Mouse (Mus musculus) layer of hippocampus, postnatal 36 days (tissue): Measurements from ENCODE around the gene Hoxd11. TPM values are rescaled to one million over a fixed set of nuclear protein-coding genes. Genes with fewer than 3 reads are reported as not detected.

Experiments
- DNase-seq, 2 experiments: peaks; one replicate each; pipeline ENCODE4 v3.0.0; 2022
- microRNA-seq, 2 experiments: library from miRNA; unstranded; fragments of <30 nt; microRNA quantifications; one replicate each; pipeline ENCODE4 v1.2.0; 2021
- total RNA-seq, 2 experiments: library from RNA; stranded (reverse); gene quantifications; 2 replicates each; pipeline ENCODE4 v1.2.3; 2021

Hoxd11 gene
- total RNA-seq, 2 experiments from 2014 or later = not detected

DNA sequence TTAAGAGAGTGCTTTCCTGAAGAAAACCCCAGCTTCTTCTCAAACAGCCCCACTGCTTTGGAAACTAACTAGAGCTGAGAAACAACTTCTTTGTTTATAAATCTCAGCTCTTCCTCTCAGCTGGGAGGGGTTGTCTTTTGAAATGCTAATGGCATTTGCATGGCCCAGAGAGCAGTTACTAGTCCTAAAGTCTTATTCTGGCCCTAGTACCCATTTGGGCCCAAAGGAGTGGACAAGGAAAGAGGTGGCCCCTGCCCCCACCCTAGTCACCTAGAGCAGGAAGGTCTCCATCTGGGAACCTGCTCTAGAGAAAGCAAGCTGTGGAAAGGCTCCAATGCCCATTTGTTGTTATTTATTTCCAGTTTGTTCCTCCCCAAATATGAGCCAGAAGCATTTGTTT is 51.7 kb downstream of the Hoxd11 start:
- DNase-seq = no peak

DNA sequence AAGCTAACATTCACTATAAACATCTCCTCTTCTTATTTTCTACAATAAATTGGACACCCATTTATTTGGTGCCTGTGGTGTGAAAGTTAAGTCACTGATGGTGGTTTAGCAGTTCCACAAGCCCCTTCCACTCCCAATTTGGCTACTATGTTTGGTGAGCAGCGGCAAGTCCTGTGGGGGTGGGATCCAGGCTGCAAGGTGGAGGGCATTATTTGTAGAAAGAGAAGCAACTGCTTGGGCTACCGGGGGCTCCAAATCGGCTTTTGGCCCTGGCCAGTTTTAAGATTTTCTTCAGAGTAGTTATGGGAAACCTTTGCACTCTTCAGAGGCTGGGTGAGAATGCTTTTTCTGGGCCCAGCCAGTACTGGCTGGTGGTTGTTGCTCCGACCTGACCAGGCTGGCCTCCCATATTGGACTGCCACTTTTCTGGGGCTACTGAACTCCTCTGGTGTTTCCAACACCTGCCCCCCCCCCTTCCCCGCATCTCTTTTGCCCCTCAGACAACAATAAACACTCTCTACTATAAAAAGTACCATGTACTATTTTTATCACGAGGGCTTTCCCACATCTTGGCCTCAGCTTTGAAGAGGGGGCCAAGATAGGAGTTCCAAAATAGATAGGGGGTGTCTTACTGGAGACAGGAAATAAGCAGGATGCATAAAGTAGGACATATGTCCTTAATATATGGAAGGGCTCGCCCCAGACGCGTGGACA is 52.6 kb downstream of the Hoxd11 start:
- no peak for DNase-seq

DNA sequence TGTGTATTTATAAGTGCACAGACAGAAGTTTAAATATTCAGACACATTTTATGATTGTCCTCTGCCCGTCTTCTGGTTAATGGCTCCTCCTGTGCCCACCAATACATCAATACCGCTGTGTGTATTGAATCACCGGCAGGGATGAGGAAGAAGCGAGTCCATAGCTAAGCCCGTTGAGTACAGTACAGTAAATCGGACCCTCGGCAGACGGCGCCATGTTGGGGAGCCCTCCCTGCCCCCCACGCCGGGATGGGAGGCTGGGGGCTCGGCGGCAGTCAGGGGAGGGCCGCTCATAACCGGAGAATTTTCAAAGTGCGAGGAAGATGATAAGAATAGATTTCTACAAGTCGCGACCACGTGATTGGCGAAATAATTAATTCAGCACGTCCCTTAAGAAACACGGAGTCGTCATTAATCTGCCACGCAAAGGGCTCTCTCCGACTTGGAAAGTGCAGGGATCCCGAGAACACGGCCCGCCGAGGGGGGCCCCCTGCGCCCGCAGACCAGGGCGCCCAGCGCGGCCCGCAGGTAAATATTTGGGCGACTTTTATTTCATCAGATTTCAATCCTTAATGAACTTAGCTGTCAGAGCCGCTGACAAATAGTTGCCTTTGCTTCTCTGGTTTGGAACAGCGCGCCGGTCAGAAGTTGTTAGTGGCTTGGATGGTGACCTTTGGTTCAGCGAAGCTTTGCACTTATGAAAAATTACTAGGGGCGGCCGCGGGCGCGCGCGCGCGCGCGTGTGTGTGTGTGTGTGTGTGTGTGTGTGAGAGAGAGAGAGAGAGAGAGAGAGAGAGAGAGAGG is 53.4 kb downstream of the Hoxd11 start:
- no peak for DNase-seq

DNA sequence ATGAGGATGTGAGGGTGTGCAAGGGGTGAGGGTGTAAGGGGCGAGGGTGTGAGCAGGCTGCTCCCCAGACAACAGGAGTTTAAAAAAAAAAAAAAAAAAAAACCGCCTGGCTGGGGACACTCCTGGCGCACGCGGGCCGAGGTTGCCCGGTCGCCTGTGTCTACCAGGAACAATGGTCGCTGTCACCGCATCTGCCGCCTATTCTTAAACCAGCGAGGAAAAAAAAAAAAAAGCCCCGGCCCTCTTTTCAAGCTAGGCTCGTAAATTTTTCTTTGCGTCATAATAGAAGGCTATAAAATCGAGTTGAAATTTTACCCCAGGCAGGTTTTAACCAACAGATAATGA is 53.9 kb downstream of the Hoxd11 start:
- no peak for DNase-seq

DNA sequence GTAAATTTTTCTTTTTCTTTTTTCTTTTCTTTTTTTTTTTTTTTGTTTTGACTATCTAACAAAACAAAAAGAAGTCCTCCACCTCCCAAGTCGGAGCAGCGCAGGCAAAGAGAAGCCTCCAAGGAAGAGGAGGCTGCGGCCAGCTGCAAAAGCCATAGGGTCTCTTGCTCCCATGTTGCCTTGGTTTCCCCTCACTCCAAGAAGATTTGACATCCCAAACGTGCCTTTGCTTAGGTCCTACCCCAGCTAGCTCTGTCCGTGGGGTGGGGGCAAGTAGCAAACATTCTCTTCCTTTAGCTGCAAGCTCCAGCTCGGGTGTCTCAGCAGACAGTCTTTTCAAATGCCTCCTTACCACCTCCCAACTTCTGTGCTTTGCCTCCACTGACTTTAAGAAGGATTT is 54.4 kb downstream of the Hoxd11 start:
- no peak for DNase-seq

DNA sequence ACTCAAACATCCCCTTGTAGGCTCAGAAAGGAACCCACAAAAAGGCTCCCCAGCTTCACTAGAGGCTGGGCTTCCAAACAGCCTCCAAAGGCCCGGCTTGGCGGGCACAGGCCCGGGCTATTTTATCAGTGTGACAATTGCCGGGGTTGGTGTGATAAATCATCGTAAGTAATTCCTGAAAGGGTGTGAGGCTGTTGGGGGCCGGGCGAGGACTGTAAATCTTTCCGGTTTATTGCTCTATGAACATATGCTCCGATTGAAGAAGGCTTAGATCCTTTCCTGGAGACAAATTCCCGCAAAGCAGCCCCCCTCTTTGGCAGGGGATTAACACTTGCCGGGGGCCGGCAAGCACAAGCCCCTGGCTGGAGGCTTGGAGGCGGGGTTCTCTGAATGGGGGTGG is 55.1 kb downstream of the Hoxd11 start:
- DNase-seq = no peak

DNA sequence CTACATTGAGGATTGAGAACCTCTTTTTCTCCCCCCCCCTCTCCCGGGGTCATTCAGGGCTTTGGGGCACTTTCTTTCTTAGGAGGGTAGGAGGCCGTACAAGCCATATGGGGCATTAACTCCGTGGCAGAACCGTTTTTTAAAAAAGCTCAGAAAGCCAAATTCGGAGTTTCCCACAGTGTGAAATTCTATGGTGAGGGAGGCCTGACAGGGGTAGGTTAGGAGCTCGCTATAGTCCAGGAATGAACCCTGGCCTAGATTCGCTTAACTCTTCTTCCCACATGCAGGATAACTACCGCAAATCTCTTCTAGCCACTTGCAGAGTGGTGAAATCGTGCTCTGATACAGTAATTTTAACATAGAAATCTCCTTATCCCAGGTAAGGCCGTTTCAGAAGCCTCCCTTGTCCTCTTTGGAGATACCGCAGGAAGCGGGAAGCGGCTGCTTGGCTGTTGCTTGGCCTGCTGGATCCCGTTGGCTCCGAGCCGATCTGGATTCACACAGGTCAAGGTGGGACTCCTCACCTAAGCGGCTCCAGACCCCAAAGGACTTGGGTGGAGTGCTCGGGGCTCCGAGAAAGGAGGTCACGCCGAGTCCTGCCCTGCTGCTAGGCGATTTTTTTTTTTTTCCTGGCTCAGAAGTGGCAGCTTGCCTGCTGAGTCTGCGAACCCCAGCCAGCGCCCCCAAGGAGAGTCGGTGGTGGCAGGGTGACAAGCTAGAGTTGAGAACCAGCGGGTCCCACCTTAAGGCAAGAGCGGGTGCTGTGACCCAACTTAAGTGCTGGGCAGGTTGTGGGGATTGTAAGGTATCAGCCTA is 55.8 kb downstream of the Hoxd11 start:
- no peak for DNase-seq

DNA sequence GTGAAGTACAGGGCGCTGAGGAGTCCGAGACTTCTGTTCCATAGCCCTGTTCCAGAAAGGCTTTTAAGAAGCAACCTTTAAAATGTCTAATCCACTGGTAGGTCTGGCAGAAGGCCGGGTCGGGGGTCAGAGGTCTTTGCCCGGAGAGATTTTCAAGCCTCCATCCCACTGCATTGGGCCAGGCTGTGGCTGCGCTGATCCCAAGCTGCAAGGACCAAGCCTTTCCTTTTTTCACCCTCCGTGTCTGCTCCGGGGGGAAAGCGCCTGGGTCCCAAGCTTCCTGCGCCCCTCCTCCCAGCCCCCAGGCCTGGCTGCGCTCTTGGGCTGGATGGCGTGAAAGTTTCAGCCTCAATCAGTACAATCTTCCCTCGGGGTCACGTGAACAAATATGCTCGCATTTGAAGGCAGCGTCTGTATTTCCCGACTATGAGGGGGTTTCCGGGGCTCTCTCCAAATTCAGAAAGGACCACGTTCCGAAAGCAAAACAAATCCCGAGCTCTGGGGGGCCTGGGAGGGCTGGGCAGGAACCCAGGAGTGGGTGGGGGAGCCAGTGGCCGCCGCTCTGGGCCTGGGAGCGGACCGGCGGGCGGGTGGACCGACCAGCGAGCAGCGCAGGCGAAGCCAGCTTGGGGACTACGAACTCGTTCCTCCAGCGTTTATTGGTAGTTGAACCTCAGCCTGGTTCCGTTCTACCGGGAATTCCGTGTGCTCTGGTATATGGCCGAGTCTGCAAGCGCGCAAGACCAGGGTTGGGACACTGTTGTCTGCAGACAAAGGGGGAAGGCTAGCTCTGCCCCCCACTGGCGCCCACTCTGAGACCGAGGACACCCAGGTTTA is 56.7 kb downstream of the Hoxd11 start:
- DNase-seq = no peak

Small RNA genes lying within 50 kb of the gene (microRNA-seq; reads per million reads assigned to microRNA genes)
- gene Gm44463 = 0 reads per million in 2 experiments
- 16.4 to 40.0 reads per million in 2 experiments for gene Mir10b

Other genes starting within 250 kb of the Hoxd11 start
- gene Lnpk, start 100.1 kb upstream of the Hoxd11 start, total RNA-seq = 10 to 100 TPM; 56.3 to 67.8 TPM
- gene Evx2, start 20.0 kb upstream of the Hoxd11 start, total RNA-seq = not detected
- not detected for gene Hoxd13, start 11.2 kb upstream of the Hoxd11 start, total RNA-seq
- not detected for gene Hoxd12, start 4.5 kb upstream of the Hoxd11 start, total RNA-seq
- not detected for gene Hoxd10, start 12.4 kb downstream of the Hoxd11 start, total RNA-seq
- gene Hoxd9, start 18.2 kb downstream of the Hoxd11 start, total RNA-seq = not detected
- gene Hoxd8, start 25.1 kb downstream of the Hoxd11 start, total RNA-seq = not detected
- not detected for gene Hoxd3, start 32.4 kb downstream of the Hoxd11 start, total RNA-seq
- gene Hoxd4, start 32.4 kb downstream of the Hoxd11 start, total RNA-seq = not detected
- not detected for gene Gm28230, start 47.2 kb downstream of the Hoxd11 start, total RNA-seq
- gene Hoxd1, start 83.4 kb downstream of the Hoxd11 start, total RNA-seq = under 1 TPM in 1 of 2 experiments, not detected in 1; 0.25 TPM
- gene Mtx2, start 146.2 kb downstream of the Hoxd11 start, total RNA-seq = 10 to 100 TPM; 42.2 to 51.1 TPM